ENCODE assay signal across 36 mouse cellular contexts in genomic region chr14:74679841-74680240, GRCm38 (mm10).
"Had no signal": no experiment of that assay in that cellular context is flagged by ENCODE, and none has a peak within 500 bp of the region (broad histone marks: within the 10 kb centered on the region; RNA-seq: fewer than 3 reads in every experiment).

No protein-coding gene starts in this region.

- H3K4me1 ChIP-seq: hindbrain, embryonic 10.5 days; hindbrain, embryonic 12.5 days; hindbrain, embryonic 13.5 days; hindbrain, embryonic 15.5 days; intestine, embryonic 15.5 days; kidney, embryonic 15.5 days had no signal

- DNase-seq: heart, postnatal 10 days; heart, postnatal 14 days; heart, postnatal 36 days; heart, postnatal 4 days; kidney, adult 11 months; kidney, adult 18-20 months; kidney, adult 2 months; kidney, adult 8-10 months; kidney, adult 9 months; kidney, postnatal 10 days; kidney, postnatal 14 days; kidney, postnatal 25 days; kidney, postnatal 36 days; kidney, postnatal 4 days; layer of hippocampus, adult 9-11 months; layer of hippocampus, postnatal 36 days had no signal

- H3K27ac ChIP-seq: heart, embryonic 10.5 days; heart, embryonic 13.5 days; heart, embryonic 15.5 days; hindbrain, embryonic 10.5 days; hindbrain, embryonic 12.5 days; hindbrain, embryonic 13.5 days; hindbrain, embryonic 14.5 days; hindbrain, embryonic 15.5 days; hindbrain, postnatal 0 days; intestine, embryonic 15.5 days; kidney, embryonic 15.5 days; kidney, postnatal 0 days; layer of hippocampus, adult 2 months; left cerebral cortex, adult 2 months had no signal

- H3K9ac ChIP-seq: heart, embryonic 12.5 days; heart, embryonic 13.5 days; heart, embryonic 15.5 days; hindbrain, embryonic 12.5 days; hindbrain, embryonic 13.5 days; hindbrain, embryonic 14.5 days; hindbrain, embryonic 15.5 days; intestine, embryonic 15.5 days; kidney, embryonic 15.5 days had no signal

- H3K4me3 ChIP-seq: heart, embryonic 10.5 days; heart, embryonic 12.5 days; heart, embryonic 13.5 days; heart, embryonic 15.5 days; hindbrain, embryonic 10.5 days; hindbrain, embryonic 12.5 days; hindbrain, embryonic 13.5 days; hindbrain, embryonic 15.5 days; intestine, embryonic 15.5 days; kidney, embryonic 15.5 days; layer of hippocampus, adult 2 months; left cerebral cortex, adult 2 months had no signal

- H3K27me3 ChIP-seq: heart, embryonic 12.5 days; heart, embryonic 13.5 days; heart, embryonic 15.5 days; hindbrain, embryonic 12.5 days; hindbrain, embryonic 13.5 days; hindbrain, embryonic 15.5 days; intestine, embryonic 15.5 days; kidney, embryonic 15.5 days had no signal

- H3K4me2 ChIP-seq: heart, embryonic 11.5 days; heart, embryonic 12.5 days; heart, embryonic 13.5 days; heart, embryonic 15.5 days; hindbrain, embryonic 12.5 days; hindbrain, embryonic 13.5 days; hindbrain, embryonic 14.5 days; hindbrain, embryonic 15.5 days; intestine, embryonic 15.5 days; kidney, embryonic 15.5 days had no signal

- H3K9me3 ChIP-seq: heart, embryonic 10.5 days; heart, embryonic 12.5 days; heart, embryonic 13.5 days; heart, embryonic 15.5 days; hindbrain, embryonic 10.5 days; hindbrain, embryonic 12.5 days; hindbrain, embryonic 13.5 days; hindbrain, embryonic 15.5 days; intestine, embryonic 15.5 days; kidney, embryonic 15.5 days had no signal

- H3K36me3 ChIP-seq: heart, embryonic 10.5 days; heart, embryonic 12.5 days; heart, embryonic 13.5 days; heart, embryonic 15.5 days; hindbrain, embryonic 10.5 days; hindbrain, embryonic 12.5 days; hindbrain, embryonic 13.5 days; hindbrain, embryonic 15.5 days; intestine, embryonic 15.5 days; kidney, embryonic 15.5 days had no signal

- ATAC-seq: hindbrain, embryonic 16.5 days; hindbrain, postnatal 0 days; inflammation-experienced regulatory T-cells, adult 6 months; intestine, embryonic 15.5 days; intestine, embryonic 16.5 days; intestine, postnatal 0 days had no signal
